Mouse (Mus musculus) embryonic facial prominence, embryonic 10.5 days (tissue): ENCODE measurements around the gene 4930572O03Rik. TPM values are rescaled to one million over a fixed set of nuclear protein-coding genes. Genes with fewer than 3 reads are reported as not detected.
"Not testable (repeated sequence)": the region's sequence is repeated elsewhere in the genome, so short reads cannot be mapped to it uniquely, and the experiment has no call there.

Experiments
- DNase-seq: peaks from one replicate; pipeline ENCODE4 v3.0.0-alpha.2; 2017; ENCODE audit warnings: low spot score
- H3K27ac ChIP-seq: fragments of 300-500 bp; sonication (generic); replicated peaks from 2 replicates; pipeline ENCODE4 v1.5.1; 2016; ENCODE audit warnings: mild to moderate bottlenecking
- H3K27me3 ChIP-seq: fragments of 300-500 bp; sonication (generic); replicated peaks from 2 replicates; pipeline ENCODE4 v1.6.1; 2016; ENCODE audit warnings: low read depth, mild to moderate bottlenecking; ENCODE audit not compliant: poor library complexity, severe bottlenecking
- H3K36me3 ChIP-seq: fragments of 300-500 bp; sonication (generic); replicated peaks from 2 replicates; pipeline ENCODE4 v1.6.1; 2016; ENCODE audit warnings: mild to moderate bottlenecking, moderate library complexity
- H3K4me1 ChIP-seq: fragments of 300-500 bp; sonication (generic); 2 replicates; pipeline ENCODE4 v1.6.1; 2016
- H3K4me3 ChIP-seq: fragments of 300-500 bp; sonication (generic); 2 replicates; pipeline ENCODE4 v1.5.1; 2016; ENCODE audit warnings: mild to moderate bottlenecking, moderate library complexity
- H3K9me3 ChIP-seq: fragments of 300-500 bp; sonication (generic); 2 replicates; pipeline ENCODE4 v1.6.1; 2016; ENCODE audit warnings: mild to moderate bottlenecking
- WGBS: fragments of 180-500 bp; shearing (Covaris S2); methylation state at CpG from one replicate; pipeline ENCODE4 v1.1.7; 2016; 5-methylcytosine and 5-hydroxymethylcytosine counted together
- polyA plus RNA-seq: library from polyadenylated mRNA; unstranded; fragments of >200 nt; fragmentation: Nextera tagmentation; extraction: Ambion mirVana; gene quantifications from 2 replicates; pipeline ENCODE4 v1.2.1, GENCODE M21; 2016

4930572O03Rik gene
- polyA plus RNA-seq, 1 experiment from 2014 or later, result not detected

DNA sequence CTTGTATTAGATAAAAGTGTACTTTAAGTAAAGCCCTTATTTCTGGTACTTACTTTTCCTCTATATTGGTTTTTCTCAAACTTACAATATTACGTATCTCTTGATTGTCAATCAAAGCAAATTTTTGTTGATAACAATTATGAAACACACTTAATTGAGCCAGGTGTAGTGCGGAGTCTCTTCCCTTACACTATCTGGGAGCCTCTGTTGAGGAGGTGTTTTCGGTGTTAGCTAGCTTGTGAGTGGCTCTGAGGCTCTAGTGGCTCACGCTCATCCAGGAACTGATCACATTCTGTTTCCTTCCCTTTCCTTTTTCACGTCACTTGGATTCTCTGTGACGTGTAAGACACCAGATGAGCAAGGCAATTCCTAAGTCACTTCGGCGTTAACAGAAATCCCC is 53.3 kb downstream of the 4930572O03Rik start:
- H3K9me3 ChIP-seq, result peaks cover 47% of the 10 kb centered on the region
- 78% methylated on average over 8 of the region's 8 CpGs for WGBS
- not testable (repeated sequence) for DNase-seq, H3K36me3 ChIP-seq, H3K27me3 ChIP-seq, H3K4me3 ChIP-seq, H3K27ac ChIP-seq, H3K4me1 ChIP-seq

DNA sequence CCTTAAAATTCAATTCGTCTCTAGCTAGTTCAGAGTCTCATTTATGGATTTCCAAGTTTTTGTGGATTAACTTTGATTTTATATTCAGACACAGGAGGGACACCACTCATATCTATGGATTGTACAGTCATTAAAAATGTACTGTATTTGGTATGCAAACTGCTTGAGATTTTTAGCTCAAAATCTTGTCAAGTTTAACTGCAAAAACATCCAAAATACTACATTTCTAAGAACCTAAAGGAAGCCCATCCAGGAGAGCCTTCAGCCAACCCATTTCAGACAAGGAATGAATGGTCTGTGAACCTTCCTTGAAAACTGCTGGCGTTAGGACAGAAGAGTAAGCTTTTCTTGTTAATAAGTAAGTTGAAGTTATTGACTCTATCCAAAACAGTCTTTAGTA is 53.9 kb downstream of the 4930572O03Rik start:
- not testable (repeated sequence) for H3K36me3 ChIP-seq, H3K27ac ChIP-seq, H3K4me3 ChIP-seq, H3K4me1 ChIP-seq, H3K27me3 ChIP-seq, DNase-seq
- WGBS, result 64% methylated on average over 2 of the region's 2 CpGs
- peaks cover 46% of the 10 kb centered on the region for H3K9me3 ChIP-seq

DNA sequence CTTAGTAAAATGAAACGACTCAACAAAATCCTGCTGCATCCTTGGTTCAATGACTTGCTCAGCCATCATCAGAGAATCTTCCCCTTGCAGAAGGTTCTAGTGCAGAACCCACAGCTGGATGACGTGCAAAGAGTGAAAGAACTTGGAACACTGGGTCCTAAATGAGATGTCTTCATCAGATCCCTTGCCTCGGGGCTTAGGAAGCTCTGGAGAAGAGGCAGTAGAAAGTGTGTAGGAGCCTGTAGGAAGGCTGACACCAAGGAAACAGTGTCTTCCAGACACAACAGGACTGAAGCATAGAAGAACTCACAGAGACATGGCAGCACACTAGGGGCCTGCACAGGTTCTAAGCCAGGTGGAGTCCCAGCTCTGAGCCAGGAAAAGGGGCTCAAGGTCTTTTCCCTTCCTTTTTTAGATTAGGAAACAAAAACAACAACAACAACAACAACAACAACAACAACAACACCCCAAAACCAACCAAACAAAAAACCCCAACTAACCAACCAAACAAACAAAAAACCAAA is 54.4 kb downstream of the 4930572O03Rik start:
- not testable (repeated sequence) for DNase-seq, H3K4me1 ChIP-seq, H3K36me3 ChIP-seq, H3K27ac ChIP-seq, H3K27me3 ChIP-seq, H3K4me3 ChIP-seq
- H3K9me3 ChIP-seq, result peaks cover 46% of the 10 kb centered on the region
- WGBS, result 64% methylated on average over 3 of the region's 3 CpGs

Other genes with a start within 250 kb of the 4930572O03Rik start
- not detected in 2 replicates for gene Gm21149, start 180.5 kb downstream of the 4930572O03Rik start, polyA plus RNA-seq
- not detected in 2 replicates for gene Gm21190, start 127.8 kb downstream of the 4930572O03Rik start, polyA plus RNA-seq
- gene Gm21083, start 79.7 kb downstream of the 4930572O03Rik start, polyA plus RNA-seq, result not detected in 2 replicates
- not detected in 2 replicates for gene Speer4d, start 38.0 kb downstream of the 4930572O03Rik start, polyA plus RNA-seq
- gene Speer4c, start 57.2 kb upstream of the 4930572O03Rik start, polyA plus RNA-seq, result not detected in 2 replicates